Mouse (Mus musculus): ENCODE results near the gene Ndufs7. TPM values are rescaled to one million over a fixed set of nuclear protein-coding genes. Genes with fewer than 3 reads are reported as not detected.
A peak's percentile ranks its signal among the peaks of the same experiment; 100 is the strongest.

Gene Ndufs7
- polyA plus RNA-seq, 1 experiment, result 647 TPM

- Histone ChIP-seq H3K27me3 (ENCODE audit: control insufficient read depth, insufficient read depth, low read length) (no peaks in the 10 kb centered on the region), H3K4me1 (replicated peaks; ENCODE audit: control insufficient read depth, insufficient read depth, low read length) (peaks cover 19% of the 10 kb centered on the region), H3K36me3 (ENCODE audit: control insufficient read depth, insufficient read depth, low read length) (peaks cover 26% of the 10 kb centered on the region), H3K4me3 (ENCODE audit: control insufficient read depth, insufficient read depth, low read length) (no peak overlapping the region), H3K27ac (ENCODE audit: control insufficient read depth, insufficient read depth, low read length) (no peak overlapping the region)
- no peak for DNase-seq
- no peak for TF ChIP-seq POLR2A (IDR thresholded peaks at IDR 0.05; ENCODE audit: control insufficient read depth, extremely low read depth, insufficient read depth, low read length, poor library complexity)
- no peak for TF ChIP-seq CTCF (IDR thresholded peaks at IDR 0.05; ENCODE audit: borderline replicate concordance, control insufficient read depth, extremely low read depth, insufficient read depth, low read length, poor library complexity)
- 98% methylated on average over 5 of the region's 5 CpGs for WGBS
Observed at GRCm38 (mm10) chr10:80255881-80256535, 7.1 kb downstream of the Ndufs7 start.

GRCm38 (mm10) chr10:80257936-80258335, 9.0 kb downstream of the Ndufs7 start:
- TF ChIP-seq CTCF (IDR thresholded peaks at IDR 0.05; ENCODE audit: borderline replicate concordance, control insufficient read depth, extremely low read depth, insufficient read depth, low read length, poor library complexity) (no peak), POLR2A (IDR thresholded peaks at IDR 0.05; ENCODE audit: control insufficient read depth, extremely low read depth, insufficient read depth, low read length, poor library complexity) (no peak)
- 66% methylated on average over 2 of the region's 2 CpGs for WGBS
- peaks cover 26% of the 10 kb centered on the region for H3K36me3 ChIP-seq (ENCODE audit: control insufficient read depth, insufficient read depth, low read length)
- H3K27ac ChIP-seq (ENCODE audit: control insufficient read depth, insufficient read depth, low read length), result no peak overlapping the region
- no peak for DNase-seq
- no peaks in the 10 kb centered on the region for H3K27me3 ChIP-seq (ENCODE audit: control insufficient read depth, insufficient read depth, low read length)
- no peak overlapping the region for H3K4me3 ChIP-seq (ENCODE audit: control insufficient read depth, insufficient read depth, low read length)
- H3K4me1 ChIP-seq (replicated peaks; ENCODE audit: control insufficient read depth, insufficient read depth, low read length), result peaks cover 27% of the 10 kb centered on the region

GRCm38 (mm10) chr10:80258752-80259462, 10.0 kb downstream of the Ndufs7 start:
- 98% methylated on average over 14 of the region's 14 CpGs for WGBS
- no peak for TF ChIP-seq POLR2A (IDR thresholded peaks at IDR 0.05; ENCODE audit: control insufficient read depth, extremely low read depth, insufficient read depth, low read length, poor library complexity)
- TF ChIP-seq CTCF (IDR thresholded peaks at IDR 0.05; ENCODE audit: borderline replicate concordance, control insufficient read depth, extremely low read depth, insufficient read depth, low read length, poor library complexity), result no peak
- DNase-seq, result no peak

GRCm38 (mm10) chr10:80259463-80259805, 10.5 kb downstream of the Ndufs7 start:
- no peak for DNase-seq
- TF ChIP-seq POLR2A (IDR thresholded peaks at IDR 0.05; ENCODE audit: control insufficient read depth, extremely low read depth, insufficient read depth, low read length, poor library complexity) (no peak), CTCF (IDR thresholded peaks at IDR 0.05; ENCODE audit: borderline replicate concordance, control insufficient read depth, extremely low read depth, insufficient read depth, low read length, poor library complexity) (no peak)
- peaks cover 26% of the 10 kb centered on the region for H3K36me3 ChIP-seq (ENCODE audit: control insufficient read depth, insufficient read depth, low read length)
- peaks cover 27% of the 10 kb centered on the region for H3K4me1 ChIP-seq (replicated peaks; ENCODE audit: control insufficient read depth, insufficient read depth, low read length)
- H3K27me3 ChIP-seq (ENCODE audit: control insufficient read depth, insufficient read depth, low read length), result no peaks in the 10 kb centered on the region
- no peak overlapping the region for H3K27ac ChIP-seq (ENCODE audit: control insufficient read depth, insufficient read depth, low read length)
- no peak overlapping the region for H3K4me3 ChIP-seq (ENCODE audit: control insufficient read depth, insufficient read depth, low read length)
- 98% methylated on average over 6 of the region's 6 CpGs for WGBS

More at GRCm38 (mm10) chr10:80258752-80259462, 10.0 kb downstream of the Ndufs7 start:
- no peaks in the 10 kb centered on the region for H3K27me3 ChIP-seq (ENCODE audit: control insufficient read depth, insufficient read depth, low read length)
- peaks cover 26% of the 10 kb centered on the region for H3K36me3 ChIP-seq (ENCODE audit: control insufficient read depth, insufficient read depth, low read length)
- no peak overlapping the region for H3K4me3 ChIP-seq (ENCODE audit: control insufficient read depth, insufficient read depth, low read length)
- H3K27ac ChIP-seq (ENCODE audit: control insufficient read depth, insufficient read depth, low read length), result no peak overlapping the region
- H3K4me1 ChIP-seq (replicated peaks; ENCODE audit: control insufficient read depth, insufficient read depth, low read length), result peaks cover 27% of the 10 kb centered on the region

- peaks cover 27% of the 10 kb centered on the region for H3K4me1 ChIP-seq (replicated peaks; ENCODE audit: control insufficient read depth, insufficient read depth, low read length)
Observed at GRCm38 (mm10) chr10:80259861-80260641, 11.1 kb downstream of the Ndufs7 start.

More at GRCm38 (mm10) chr10:80259861-80260641, 11.1 kb downstream of the Ndufs7 start:
- H3K27ac ChIP-seq (ENCODE audit: control insufficient read depth, insufficient read depth, low read length), result no peak overlapping the region
- H3K4me3 ChIP-seq (ENCODE audit: control insufficient read depth, insufficient read depth, low read length), result peak overlapping the region; percentile 44
- no peak for DNase-seq
- WGBS, result 44% methylated on average over 19 of the region's 19 CpGs
- H3K27me3 ChIP-seq (ENCODE audit: control insufficient read depth, insufficient read depth, low read length), result no peaks in the 10 kb centered on the region
- H3K36me3 ChIP-seq (ENCODE audit: control insufficient read depth, insufficient read depth, low read length), result peaks cover 22% of the 10 kb centered on the region
- TF ChIP-seq CTCF (IDR thresholded peaks at IDR 0.05; ENCODE audit: borderline replicate concordance, control insufficient read depth, extremely low read depth, insufficient read depth, low read length, poor library complexity) (no peak), POLR2A (IDR thresholded peaks at IDR 0.05; ENCODE audit: control insufficient read depth, extremely low read depth, insufficient read depth, low read length, poor library complexity) (no peak)

Data from thymus, adult 2 months (tissue).